Mouse (Mus musculus) lung, postnatal 10 days (tissue): ENCODE results near the gene Igsf9b.

Experiments
- DNase-seq: peaks from one replicate; pipeline ENCODE4 v3.0.0; 2021

The Igsf9b gene

GRCm38 (mm10) chr9:27336962-27337636 is 38.1 kb downstream of the Igsf9b start:
- no peak for DNase-seq

- no peak for DNase-seq
Observed at GRCm38 (mm10) chr9:27339168-27339567, 40.2 kb downstream of the Igsf9b start.

- no peak for DNase-seq
Observed at GRCm38 (mm10) chr9:27346541-27347269, 47.7 kb downstream of the Igsf9b start.

GRCm38 (mm10) chr9:27353082-27353481 is 54.1 kb downstream of the Igsf9b start:
- DNase-seq = no peak

GRCm38 (mm10) chr9:27357893-27358292 is 58.9 kb downstream of the Igsf9b start:
- no peak for DNase-seq

- no peak for DNase-seq
Observed at GRCm38 (mm10) chr9:27367231-27367630, 68.2 kb downstream of the Igsf9b start.

- DNase-seq = no peak
Observed at GRCm38 (mm10) chr9:27369108-27369507, 70.1 kb downstream of the Igsf9b start.

GRCm38 (mm10) chr9:27375746-27376145 is 76.7 kb downstream of the Igsf9b start:
- no peak for DNase-seq

GRCm38 (mm10) chr9:27386951-27387350 is 87.9 kb downstream of the Igsf9b start:
- no peak for DNase-seq

GRCm38 (mm10) chr9:27396500-27396899 is 97.5 kb downstream of the Igsf9b start, which contains the start of gene Spata19:
TSS of gene Spata19 (plus strand) at chr9:27396800.
- DNase-seq = no peak

- no peak for DNase-seq
Observed at GRCm38 (mm10) chr9:27401169-27401568, 102.2 kb downstream of the Igsf9b start.
